Mouse (Mus musculus) myocyte (in vitro differentiated cells): Measurements from ENCODE around the gene Sh3bgr. TPM values are rescaled to one million over a fixed set of nuclear protein-coding genes. Genes with fewer than 3 reads are reported as not detected.

Experiments
- H3K27me3 ChIP-seq: one replicate; pipeline ENCODE4 v1.6.1; 2011; ENCODE audit not compliant: control insufficient read depth, insufficient read depth, insufficient read length
- H3K36me3 ChIP-seq: one replicate; pipeline ENCODE4 v1.6.1; 2011; ENCODE audit not compliant: control insufficient read depth, insufficient read depth
- H3K4me2 ChIP-seq: one replicate; pipeline ENCODE4 v1.6.1; 2011; ENCODE audit warnings: low read depth, control low read depth
- H3K4me3 ChIP-seq: one replicate; pipeline ENCODE4 v1.5.1; 2011; ENCODE audit warnings: mild to moderate bottlenecking, control low read depth, moderate library complexity
- H3K79me2 ChIP-seq: one replicate; pipeline ENCODE4 v1.6.1; 2011; ENCODE audit not compliant: control insufficient read depth, insufficient read depth
- H3ac ChIP-seq: one replicate; pipeline ENCODE4 v1.6.1; 2011; ENCODE audit not compliant: control insufficient read depth, insufficient read length
- CEBPB ChIP-seq: IDR thresholded peaks from 2 replicates; pipeline ENCODE4 v1.6.1; 2011; ENCODE audit warnings: mild to moderate bottlenecking, moderate library complexity; ENCODE audit not compliant: poor library complexity, insufficient read depth, severe bottlenecking
- E2F4 ChIP-seq: IDR thresholded peaks from one replicate; pipeline ENCODE4 v1.6.1; 2011; ENCODE audit warnings: mild to moderate bottlenecking, control low read depth, moderate library complexity; ENCODE audit not compliant: insufficient read depth
- MAX ChIP-seq: IDR thresholded peaks from one replicate; pipeline ENCODE4 v1.6.1; 2011; ENCODE audit warnings: low read depth, mild to moderate bottlenecking, control low read depth
- MYOD1 ChIP-seq, 3 experiments: IDR thresholded peaks; one replicate each; pipeline ENCODE4 v1.6.1; 2011; ENCODE audit warnings: control low read depth in 2 of 3, low read depth in 2 of 3, mild to moderate bottlenecking in 2 of 3, moderate library complexity in 1 of 3; ENCODE audit not compliant: insufficient read length in 2 of 3, control insufficient read depth in 1 of 3
- MYOG ChIP-seq, 3 experiments: IDR thresholded peaks; one replicate each; pipeline ENCODE4 v1.6.1; 2011; ENCODE audit warnings: control low read depth in 2 of 3, low read depth in 2 of 3, mild to moderate bottlenecking in 2 of 3; ENCODE audit not compliant: insufficient read length in 2 of 3, control insufficient read depth in 1 of 3, insufficient read depth in 1 of 3
- POLR2A ChIP-seq: IDR thresholded peaks from one replicate; pipeline ENCODE4 v1.6.1; 2011; ENCODE audit warnings: low read depth, mild to moderate bottlenecking, control low read depth, moderate library complexity; ENCODE audit not compliant: insufficient read length
- POLR2AphosphoS2 ChIP-seq: IDR thresholded peaks from one replicate; pipeline ENCODE4 v1.6.1; 2011; ENCODE audit warnings: low read depth, control low read depth; ENCODE audit not compliant: insufficient read length
- REST ChIP-seq: IDR thresholded peaks from one replicate; pipeline ENCODE4 v1.6.1; 2011; ENCODE audit warnings: mild to moderate bottlenecking, control low read depth, moderate library complexity; ENCODE audit not compliant: insufficient read depth, insufficient read length
- SRF ChIP-seq: IDR thresholded peaks from one replicate; pipeline ENCODE4 v1.6.1; 2011; ENCODE audit warnings: low read depth; ENCODE audit not compliant: control insufficient read depth, insufficient read length
- TCF12 ChIP-seq: IDR thresholded peaks from one replicate; pipeline ENCODE4 v1.6.1; 2011; ENCODE audit warnings: mild to moderate bottlenecking, control low read depth; ENCODE audit not compliant: poor library complexity, insufficient read depth, severe bottlenecking
- TCF3 ChIP-seq: IDR thresholded peaks from one replicate; pipeline ENCODE4 v1.6.1; 2011; ENCODE audit warnings: low read depth, control low read depth; ENCODE audit not compliant: insufficient read length
- USF1 ChIP-seq: IDR thresholded peaks from one replicate; pipeline ENCODE4 v1.6.1; 2011; ENCODE audit warnings: low read depth, mild to moderate bottlenecking, control low read depth, moderate library complexity
- polyA plus RNA-seq: library from polyadenylated mRNA; unstranded; fragments of >200 nt; fragmentation: generic; extraction: Trizol; gene quantifications from one replicate; pipeline ENCODE4 v1.2.1, GENCODE M21; 2012; ENCODE audit warnings: missing spikeins

Gene Sh3bgr
- polyA plus RNA-seq, 1 experiment: 32.7 TPM

- no peak overlapping the region for H3ac ChIP-seq
- H3K79me2 ChIP-seq: no peaks in the 10 kb centered on the region
- H3K27me3 ChIP-seq: no peaks in the 10 kb centered on the region
- no peak overlapping the region for H3K4me3 ChIP-seq
- TF ChIP-seq MYOG (IDR thresholded peaks at IDR 0.05; ENCODE audit: control insufficient read depth in 1 of 3, insufficient read depth in 1 of 3, insufficient read length in 2 of 3, low read depth in 2 of 3): no peak
- no peak for TF ChIP-seq USF1
- no peak for TF ChIP-seq CEBPB
- TF ChIP-seq E2F4: no peak
- no peak for TF ChIP-seq REST
- TF ChIP-seq MYOD1 (IDR thresholded peaks at IDR 0.05; ENCODE audit: control insufficient read depth in 1 of 3, insufficient read length in 2 of 3, low read depth in 2 of 3): no peak
- no peak for TF ChIP-seq POLR2A
- TF ChIP-seq TCF12: no peak
- H3K36me3 ChIP-seq: no peaks in the 10 kb centered on the region
- no peak overlapping the region for H3K4me2 ChIP-seq
These were observed 39.3 kb upstream of the Sh3bgr start for GRCm38 (mm10) chr16:96160927-96161326.

GRCm38 (mm10) chr16:96161336-96161735, 38.9 kb upstream of the Sh3bgr start:
- Histone ChIP-seq H3K79me2 (no peaks in the 10 kb centered on the region), H3K4me2 (no peak overlapping the region), H3ac (no peak overlapping the region), H3K27me3 (no peaks in the 10 kb centered on the region), H3K36me3 (no peaks in the 10 kb centered on the region), H3K4me3 (no peak overlapping the region)
- TF ChIP-seq POLR2AphosphoS2: no peak
- no peak for TF ChIP-seq TCF3
- TF ChIP-seq MYOD1 (IDR thresholded peaks at IDR 0.05; ENCODE audit: control insufficient read depth in 1 of 3, insufficient read length in 2 of 3, low read depth in 2 of 3): no peak
- no peak for TF ChIP-seq POLR2A
- no peak for TF ChIP-seq TCF12
- no peak for TF ChIP-seq REST
- TF ChIP-seq MYOG (IDR thresholded peaks at IDR 0.05; ENCODE audit: control insufficient read depth in 1 of 3, insufficient read depth in 1 of 3, insufficient read length in 2 of 3, low read depth in 2 of 3): no peak
- TF ChIP-seq CEBPB: no peak
- TF ChIP-seq USF1: no peak
- no peak for TF ChIP-seq MAX
- TF ChIP-seq E2F4: no peak
- TF ChIP-seq SRF: no peak

- TF ChIP-seq MAX: no peak
- no peak for TF ChIP-seq REST
- no peak for TF ChIP-seq SRF
- no peak for TF ChIP-seq CEBPB
- TF ChIP-seq POLR2A: no peak
- no peak for TF ChIP-seq E2F4
- no peak for TF ChIP-seq TCF12
- no peak for TF ChIP-seq MYOD1 (IDR thresholded peaks at IDR 0.05; ENCODE audit: control insufficient read depth in 1 of 3, insufficient read length in 2 of 3, low read depth in 2 of 3)
- TF ChIP-seq POLR2AphosphoS2: no peak
- no peak for TF ChIP-seq USF1
- TF ChIP-seq MYOG (IDR thresholded peaks at IDR 0.05; ENCODE audit: control insufficient read depth in 1 of 3, insufficient read depth in 1 of 3, insufficient read length in 2 of 3, low read depth in 2 of 3): no peak
- no peak for TF ChIP-seq TCF3
- H3K36me3 ChIP-seq: no peaks in the 10 kb centered on the region
- H3K27me3 ChIP-seq: no peaks in the 10 kb centered on the region
- H3ac ChIP-seq: no peak overlapping the region
- H3K79me2 ChIP-seq: no peaks in the 10 kb centered on the region
- H3K4me3 ChIP-seq: no peak overlapping the region
- H3K4me2 ChIP-seq: no peak overlapping the region
These were observed 34.5 kb upstream of the Sh3bgr start for GRCm38 (mm10) chr16:96165723-96166264.

GRCm38 (mm10) chr16:96168837-96169236, 31.4 kb upstream of the Sh3bgr start:
- H3K27me3 ChIP-seq: no peaks in the 10 kb centered on the region
- TF ChIP-seq MYOG (IDR thresholded peaks at IDR 0.05; ENCODE audit: control insufficient read depth in 1 of 3, insufficient read depth in 1 of 3, insufficient read length in 2 of 3, low read depth in 2 of 3): no peak
- TF ChIP-seq MAX: no peak
- TF ChIP-seq POLR2AphosphoS2: no peak
- no peak for TF ChIP-seq REST
- no peak for TF ChIP-seq TCF12
- no peak for TF ChIP-seq MYOD1 (IDR thresholded peaks at IDR 0.05; ENCODE audit: control insufficient read depth in 1 of 3, insufficient read length in 2 of 3, low read depth in 2 of 3)
- TF ChIP-seq USF1: no peak
- TF ChIP-seq CEBPB: no peak
- no peak for TF ChIP-seq POLR2A
- TF ChIP-seq E2F4: no peak
- no peaks in the 10 kb centered on the region for H3K36me3 ChIP-seq
- no peak overlapping the region for H3K4me2 ChIP-seq
- H3ac ChIP-seq: no peak overlapping the region
- no peak overlapping the region for H3K4me3 ChIP-seq
- H3K79me2 ChIP-seq: no peaks in the 10 kb centered on the region

- no peaks in the 10 kb centered on the region for H3K36me3 ChIP-seq
- no peaks in the 10 kb centered on the region for H3K79me2 ChIP-seq
- no peak overlapping the region for H3K4me2 ChIP-seq
- no peak for TF ChIP-seq POLR2A
- TF ChIP-seq MYOD1 (IDR thresholded peaks at IDR 0.05; ENCODE audit: control insufficient read depth in 1 of 3, insufficient read length in 2 of 3, low read depth in 2 of 3): peak in 2 of 3 experiments; percentile 13 to 51
- TF ChIP-seq TCF12: no peak
- no peak for TF ChIP-seq POLR2AphosphoS2
- no peak for TF ChIP-seq CEBPB
- no peak for TF ChIP-seq REST
- TF ChIP-seq MYOG (IDR thresholded peaks at IDR 0.05; ENCODE audit: control insufficient read depth in 1 of 3, insufficient read depth in 1 of 3, insufficient read length in 2 of 3, low read depth in 2 of 3): peak in 1 of 3 experiments; percentile 10
- TF ChIP-seq E2F4: no peak
- no peak for TF ChIP-seq TCF3
- TF ChIP-seq SRF: no peak
- TF ChIP-seq USF1: no peak
- H3ac ChIP-seq: no peak overlapping the region
- no peak overlapping the region for H3K4me3 ChIP-seq
- H3K27me3 ChIP-seq: no peaks in the 10 kb centered on the region
These were observed 26.6 kb upstream of the Sh3bgr start for GRCm38 (mm10) chr16:96173648-96174047.
